Mouse (Mus musculus): ENCODE results near the gene Arhgef15.
A peak's percentile ranks its signal among the peaks of the same experiment; 100 is the strongest.

GRCm38 (mm10) chr11:68897120-68897519 is 60.2 kb downstream of the Arhgef15 start:
- TF ChIP-seq POLR2A (IDR thresholded peaks at IDR 0.05; ENCODE audit: borderline replicate concordance, control insufficient read depth, low read depth, low read length) (no peak), CTCF (IDR thresholded peaks at IDR 0.05; ENCODE audit: control insufficient read depth, insufficient read depth, low read length) (peak; percentile 72)

Data from bone marrow, adult 2 months (tissue).